Mouse (Mus musculus) brain, adult 2 months (tissue): ENCODE results near the gene Hgd.
A peak's percentile ranks its signal among the peaks of the same experiment; 100 is the strongest.

Experiments
- DNase-seq: peaks from one replicate; pipeline ENCODE4 v3.0.0; 2011; ENCODE audit warnings: low read depth, low spot score

The Hgd gene

GRCm38 (mm10) chr16:37580651-37581050 is 698 bp downstream of the Hgd start:
- DNase-seq, result no peak

GRCm38 (mm10) chr16:37581901-37582300 is 1.9 kb downstream of the Hgd start:
- DNase-seq, result no peak

DNA sequence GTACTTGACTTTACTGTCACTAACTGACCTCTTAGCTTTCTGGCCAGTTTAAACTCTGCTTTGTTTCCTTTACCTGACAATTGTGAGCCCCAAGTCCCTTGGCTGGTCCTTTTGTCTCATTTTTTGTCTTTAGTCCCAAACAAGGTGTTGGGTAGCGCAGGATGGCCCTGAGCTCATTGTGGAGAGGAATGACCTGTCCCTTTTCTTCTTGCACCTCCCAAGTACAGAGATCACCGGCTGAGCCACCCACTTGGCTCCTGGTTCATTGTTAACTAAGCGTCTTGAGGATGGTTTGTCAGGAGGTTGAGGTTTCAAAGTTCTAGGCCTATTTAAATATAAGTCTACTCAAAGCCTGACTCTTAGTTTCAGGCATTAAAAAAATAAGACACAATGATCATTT is 3.4 kb downstream of the Hgd start:
- DNase-seq, result no peak

DNA sequence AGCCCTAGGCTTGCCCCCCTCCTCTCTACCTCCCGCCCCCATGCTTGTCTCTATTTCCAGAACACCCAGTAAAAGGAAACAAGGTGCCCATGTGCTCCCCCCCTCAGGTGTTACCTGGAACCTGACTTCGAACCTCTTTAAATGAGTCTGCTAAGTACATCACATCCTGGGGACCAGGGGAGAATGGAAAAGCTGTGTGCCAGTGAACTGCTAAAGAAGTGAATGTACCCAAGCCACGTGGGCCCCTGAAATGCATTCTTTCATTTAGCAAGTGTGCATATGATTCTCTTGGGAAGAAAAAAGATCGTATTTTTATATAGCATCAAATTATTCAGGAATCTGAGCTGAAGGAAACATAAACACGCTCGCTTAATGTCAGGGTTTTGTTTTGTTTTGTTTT is 3.8 kb downstream of the Hgd start:
- DNase-seq, result peak; percentile 68

DNA sequence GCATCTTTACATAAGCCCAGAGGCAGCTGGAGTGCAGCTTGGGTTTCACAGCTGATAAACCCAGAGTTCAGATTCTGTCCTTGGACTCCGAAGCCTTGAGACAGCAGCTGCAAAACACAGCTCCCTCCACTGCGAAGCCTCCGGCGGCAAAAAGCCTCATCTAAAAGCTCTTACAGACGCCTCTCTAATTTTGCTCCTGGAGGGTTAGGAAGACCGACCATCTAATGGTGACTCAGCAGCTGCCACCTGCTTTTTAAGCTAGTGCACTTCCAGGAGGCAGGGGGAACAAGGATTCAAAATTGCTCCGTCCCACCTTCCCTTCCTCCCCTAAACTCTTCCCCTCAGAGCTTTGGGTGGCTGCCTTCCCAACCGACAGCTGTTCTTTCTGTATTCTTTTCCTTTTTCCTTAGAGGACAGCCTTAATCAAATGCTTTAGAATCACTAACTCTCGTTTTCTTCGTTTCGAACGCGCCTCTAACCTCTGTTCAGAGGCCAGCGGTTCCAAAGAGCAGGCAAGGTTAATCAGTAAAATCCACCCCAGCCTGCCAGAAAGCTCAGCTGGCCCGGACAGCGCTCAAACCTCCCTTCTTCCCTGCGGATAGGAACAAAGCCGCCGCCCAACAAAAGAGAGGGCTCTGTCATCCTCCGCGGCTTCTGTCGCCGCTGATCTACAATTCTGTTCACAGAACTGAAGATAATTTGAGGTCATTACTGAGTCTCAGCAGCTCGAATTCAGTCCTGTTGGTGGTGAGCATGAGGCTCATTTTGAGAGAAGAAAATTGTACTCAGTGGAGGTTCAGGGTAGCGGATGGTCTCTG is 4.5 kb downstream of the Hgd start:
- peak; percentile 93 for DNase-seq

DNA sequence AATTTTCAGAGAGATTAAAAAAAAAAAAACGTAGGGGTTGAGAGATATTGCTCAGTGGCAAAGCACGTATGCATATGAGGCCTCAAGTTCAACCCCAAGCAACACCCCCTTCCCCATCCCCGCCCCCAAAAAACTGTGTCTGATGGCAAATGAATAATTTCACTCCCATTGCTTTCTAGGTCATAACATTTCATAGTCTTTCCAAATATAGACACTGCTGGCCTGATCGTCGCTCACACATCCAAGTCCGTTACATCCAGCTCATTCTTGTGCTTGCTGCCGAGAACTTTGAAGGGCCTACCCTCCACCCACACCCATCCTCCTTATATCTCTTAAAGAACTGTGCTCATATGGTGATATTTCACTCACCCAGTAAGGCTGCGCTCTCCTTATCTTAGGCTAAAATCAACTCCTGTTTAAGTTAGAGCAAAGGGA is 5.2 kb downstream of the Hgd start:
- peak; percentile 71 for DNase-seq

GRCm38 (mm10) chr16:37590921-37591320 is 11.0 kb downstream of the Hgd start:
- DNase-seq, result peak; percentile 98

DNA sequence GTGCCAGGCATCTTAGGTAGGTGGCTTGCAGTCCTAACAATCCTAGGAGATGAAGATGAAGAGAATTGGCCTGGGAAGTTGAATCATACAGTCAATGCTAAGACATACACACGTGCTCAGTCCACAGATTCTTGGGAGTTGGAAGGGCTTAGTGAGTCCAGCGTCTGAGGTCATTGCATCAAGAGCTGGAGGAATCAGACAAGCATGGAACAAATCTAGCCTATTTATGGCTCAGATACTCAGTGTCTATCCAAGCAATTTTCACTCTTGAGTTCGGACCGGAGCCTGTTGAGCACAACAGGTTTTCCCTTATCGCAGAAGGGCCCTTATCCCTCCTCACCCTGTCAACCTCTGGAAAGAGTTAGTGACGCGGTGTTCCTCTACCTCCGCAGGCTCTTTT is 11.6 kb downstream of the Hgd start:
- no peak for DNase-seq

GRCm38 (mm10) chr16:37597412-37597811 is 17.5 kb downstream of the Hgd start:
- DNase-seq, result no peak

DNA sequence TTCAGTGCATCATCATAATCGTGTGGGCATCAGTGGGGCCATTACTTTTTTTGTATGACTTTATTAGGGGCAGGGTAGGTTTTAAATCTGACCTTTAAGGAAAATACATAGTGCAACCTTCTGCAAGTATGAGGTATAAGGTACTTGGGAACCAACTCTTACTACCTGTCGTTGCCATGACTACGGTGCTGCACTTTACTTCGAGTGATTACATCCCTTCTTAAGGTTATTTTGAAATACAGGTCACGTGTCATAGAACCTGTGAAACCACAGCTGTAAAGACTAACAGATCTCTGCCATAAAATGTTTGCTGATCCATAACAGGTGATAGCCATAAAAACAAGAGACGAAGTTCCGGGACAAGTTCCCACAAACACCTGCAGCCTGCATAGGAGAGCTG is 18.5 kb downstream of the Hgd start:
- DNase-seq, result no peak

DNA sequence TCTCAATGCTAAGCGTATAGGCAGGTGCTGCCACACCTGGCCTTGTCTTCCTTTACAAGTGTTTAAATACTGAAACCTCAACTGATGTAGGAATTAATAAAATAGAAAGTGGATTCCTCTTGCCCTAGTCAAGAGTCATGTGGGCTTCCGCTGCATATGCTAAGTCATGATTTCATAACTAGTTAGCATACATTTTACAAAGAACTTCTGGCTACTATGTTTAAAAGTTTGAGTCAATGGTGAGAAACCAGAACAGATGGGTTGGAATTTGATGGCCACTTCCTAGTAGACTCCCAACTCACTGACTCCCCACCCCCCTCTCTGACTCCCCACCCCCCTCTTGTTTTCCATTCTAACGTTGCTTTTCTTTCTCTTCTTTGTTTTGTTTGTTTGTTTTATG is 19.4 kb downstream of the Hgd start:
- DNase-seq, result peak; percentile 50

DNA sequence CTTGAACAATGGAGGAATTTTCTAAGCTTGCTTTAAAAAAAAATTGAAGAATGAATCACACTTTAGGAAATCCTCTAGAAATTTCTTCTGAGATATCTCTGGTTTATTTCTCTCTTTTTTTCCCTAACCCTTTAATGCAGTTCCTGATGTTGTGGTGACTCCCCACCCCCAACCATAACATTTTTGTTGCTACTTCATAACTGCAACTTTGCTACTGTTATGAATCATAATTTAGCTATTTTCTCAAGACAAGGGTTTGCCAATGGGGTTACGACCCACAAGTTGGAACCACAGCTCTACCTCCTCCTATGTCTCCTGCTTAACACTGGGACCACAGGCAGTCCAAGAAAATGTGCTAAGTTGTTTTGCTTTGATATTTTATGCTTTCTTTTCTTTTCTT is 23.5 kb downstream of the Hgd start:
- no peak for DNase-seq

DNA sequence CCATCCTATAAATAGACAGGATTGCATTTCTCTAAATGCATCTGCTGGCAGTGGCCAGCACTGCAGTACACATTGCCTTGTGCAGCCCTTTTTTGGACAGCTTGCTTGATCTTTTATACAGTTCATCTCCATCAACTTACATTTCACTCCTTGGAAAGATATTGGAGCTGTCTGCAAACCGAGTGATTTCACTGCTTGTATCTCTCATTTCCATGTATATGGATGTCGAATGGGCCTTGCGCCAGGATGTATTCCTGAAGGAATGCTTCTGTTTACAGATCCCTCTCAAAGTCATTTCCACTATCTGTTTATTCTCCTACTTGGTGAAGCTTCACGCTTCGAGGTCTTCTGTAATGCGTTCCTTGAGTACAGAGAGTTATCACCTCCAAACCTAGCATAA is 24.3 kb downstream of the Hgd start:
- DNase-seq, result no peak

GRCm38 (mm10) chr16:37610333-37610732 is 30.4 kb downstream of the Hgd start:
- peak; percentile 88 for DNase-seq

DNA sequence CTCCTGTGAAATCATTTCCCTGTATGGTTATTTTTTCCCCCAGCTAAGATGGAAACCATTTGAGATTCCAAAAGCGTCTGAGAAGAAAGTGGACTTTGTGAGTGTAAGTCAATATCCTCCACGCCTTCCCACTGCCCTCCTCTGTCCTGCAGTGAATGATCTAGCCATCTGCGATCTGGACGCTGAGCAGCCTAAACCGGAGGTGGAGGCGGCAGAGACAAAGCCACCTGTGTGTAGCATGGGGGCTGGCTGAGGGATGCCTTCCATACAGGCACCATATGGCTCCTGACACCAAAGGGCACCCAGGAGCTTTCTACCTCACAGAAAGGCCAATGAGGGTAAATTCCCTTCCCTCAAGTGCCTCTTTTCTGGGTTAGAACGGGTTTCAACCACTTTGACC is 31.1 kb downstream of the Hgd start:
- DNase-seq, result peak; percentile 79

- DNase-seq, result peak; percentile 68
These were observed 32.1 kb downstream of the Hgd start for GRCm38 (mm10) chr16:37612013-37612412.

DNA sequence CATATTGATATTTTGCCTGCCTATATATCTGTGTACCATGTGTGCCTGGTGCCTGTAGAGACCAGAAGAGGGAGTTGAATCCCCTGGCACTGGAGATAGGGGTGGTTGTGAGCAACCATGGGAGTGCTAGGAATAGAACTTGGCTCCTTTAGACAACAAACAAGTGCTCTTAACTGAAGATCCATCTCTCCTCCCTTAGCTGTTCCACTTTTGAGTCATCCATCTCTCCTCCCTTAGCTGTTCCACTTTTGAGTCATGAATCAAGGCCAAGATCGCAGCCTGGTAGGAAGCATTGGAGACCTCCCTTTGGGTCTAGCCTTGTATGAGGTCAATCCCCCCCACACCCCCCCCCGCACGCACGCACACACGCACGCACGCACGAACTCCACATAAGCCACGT is 34.6 kb downstream of the Hgd start:
- peak; percentile 52 for DNase-seq

GRCm38 (mm10) chr16:37615429-37615828 is 35.5 kb downstream of the Hgd start:
- no peak for DNase-seq

- peak; percentile 61 for DNase-seq
These were observed 36.2 kb downstream of the Hgd start for GRCm38 (mm10) chr16:37616104-37616503.

DNA sequence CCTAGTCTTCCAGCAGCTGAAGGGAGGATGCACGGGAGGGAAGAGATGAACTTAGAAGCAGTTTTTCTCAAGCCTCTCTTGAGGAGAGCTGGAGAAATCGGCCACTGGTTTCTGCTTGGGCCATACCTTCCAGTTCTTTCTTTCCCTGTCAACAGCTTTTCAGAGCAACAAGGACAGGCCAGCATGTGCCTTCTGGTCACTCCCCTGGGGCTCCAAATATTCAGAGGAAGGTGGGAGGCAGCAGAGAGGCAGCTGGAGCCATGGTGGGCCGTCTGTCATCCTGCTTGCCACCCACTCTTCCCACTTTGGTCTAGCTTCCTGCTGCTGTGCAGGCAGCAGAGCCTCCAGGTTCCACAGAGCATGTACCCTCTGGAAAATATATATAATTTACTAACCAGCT is 37.7 kb downstream of the Hgd start:
- peak; percentile 93 for DNase-seq

DNA sequence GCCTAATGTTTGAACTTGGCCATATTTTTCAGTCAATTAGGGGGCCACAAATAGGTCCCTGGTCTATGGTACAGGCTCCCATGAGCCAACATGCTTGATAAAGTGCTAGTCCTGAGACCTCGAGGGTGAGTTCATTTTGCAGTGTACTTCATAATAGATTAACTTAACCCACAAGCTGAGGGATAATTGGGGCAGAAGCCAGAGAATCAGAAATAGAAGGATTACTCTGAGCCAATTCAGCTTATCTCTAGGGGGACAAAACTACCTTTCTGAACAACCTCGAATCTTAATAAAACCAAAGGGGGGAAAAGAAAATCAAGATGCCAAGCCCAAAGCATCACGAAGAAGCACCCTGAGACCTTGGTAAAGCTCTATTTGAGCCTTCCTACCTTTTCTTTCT is 42.5 kb downstream of the Hgd start:
- no peak for DNase-seq

- peak; percentile 89 for DNase-seq
These were observed 43.0 kb downstream of the Hgd start for GRCm38 (mm10) chr16:37622919-37623318.

- DNase-seq, result peak; percentile 70
These were observed 46.5 kb downstream of the Hgd start for GRCm38 (mm10) chr16:37626388-37626949.
